Mouse (Mus musculus) adrenal gland (tissue): Measurements from ENCODE around the gene Eif2ak2.

Experiments used
- intact Hi-C: fragments of 180-260 bp; cut with DNase I; formaldehyde crosslinking; loops from one replicate; pipeline ENCODE4 v1.15.1; 2025

The Eif2ak2 gene

GRCm38 (mm10) chr17:78836056-78836455 lies 46.3 kb downstream of the Eif2ak2 start:
- intact Hi-C loops, result loop anchor here (10.0 kb wide), 1 partner anchor 89 kb away; no protein-coding TSS in a partner anchor

GRCm38 (mm10) chr17:78834856-78835835 lies 47.2 kb downstream of the Eif2ak2 start, which contains the start of the genes Heatr5b and Gpatch11:
Heatr5b (minus strand) TSS chr17:78835364.
Gpatch11 (plus strand) TSS chr17:78835567.
- intact Hi-C loops, result loop anchor here (10.0 kb wide), 1 partner anchor 90 kb away; no protein-coding TSS in a partner anchor

DNA sequence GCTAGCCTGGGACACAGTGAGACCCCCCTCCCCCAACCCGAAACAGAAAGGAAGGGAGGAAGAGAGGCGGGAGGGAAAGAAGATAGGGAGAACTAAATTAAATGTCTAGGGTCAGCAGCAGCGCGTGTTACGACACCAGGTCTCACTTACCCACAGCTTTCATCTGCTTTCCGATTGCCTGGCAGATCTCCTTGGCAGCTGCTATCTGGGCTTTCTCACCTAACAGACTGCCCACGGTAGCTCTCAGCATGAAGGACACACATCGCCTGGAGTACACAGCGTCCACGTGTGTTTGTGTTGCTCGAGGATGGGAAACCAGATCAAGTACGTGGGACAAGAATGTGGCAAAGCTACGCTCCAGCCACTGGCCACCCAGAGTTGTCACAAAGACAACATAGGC lies 58.0 kb downstream of the Eif2ak2 start:
- intact Hi-C loops, result no loop called here

GRCm38 (mm10) chr17:78809582-78809981 lies 72.8 kb downstream of the Eif2ak2 start:
- intact Hi-C loops, result loop anchor here (5.0 kb wide), 1 partner anchor 52 kb away; no protein-coding TSS in a partner anchor

- intact Hi-C loops, result loop anchor here (5.0 kb wide), 1 partner anchor 52 kb away; no protein-coding TSS in a partner anchor
Measured at GRCm38 (mm10) chr17:78809019-78809418, 73.4 kb downstream of the Eif2ak2 start.
